Mouse (Mus musculus) lung, embryonic 16.5 days (tissue): ENCODE measurements around the gene Tjp1. TPM values are rescaled to one million over a fixed set of nuclear protein-coding genes. Genes with fewer than 3 reads are reported as not detected.

ENCODE experiments used
- ATAC-seq: fragments of 200-750 bp; cut with Nextera tagmentation; 2 replicates; pipeline ENCODE4 v1.8.0; 2017; ENCODE audit warnings: low read depth, mild to moderate bottlenecking, moderate library complexity
- H3K27ac ChIP-seq: fragments of 300-500 bp; sonication (generic); 2 replicates; pipeline ENCODE4 v1.5.1; 2014; ENCODE audit warnings: mild to moderate bottlenecking, control low read depth, low read length
- H3K27me3 ChIP-seq: fragments of 300-500 bp; sonication (generic); 2 replicates; pipeline ENCODE4 v1.6.1; 2014; ENCODE audit warnings: low read depth, low read length, mixed read lengths; ENCODE audit not compliant: control insufficient read depth, insufficient read depth
- H3K36me3 ChIP-seq: fragments of 300-500 bp; sonication (generic); 2 replicates; pipeline ENCODE4 v1.6.1; 2014; ENCODE audit warnings: low read length; ENCODE audit not compliant: control insufficient read depth, insufficient read depth
- H3K4me1 ChIP-seq: fragments of 300-500 bp; sonication (generic); replicated peaks from 2 replicates; pipeline ENCODE4 v1.6.1; 2014; ENCODE audit warnings: low read length, mixed read lengths; ENCODE audit not compliant: control insufficient read depth, insufficient read depth
- H3K4me2 ChIP-seq: fragments of 300-500 bp; sonication (generic); 2 replicates; pipeline ENCODE4 v1.6.1; 2014; ENCODE audit warnings: low read depth, low read length, control low read depth
- H3K4me3 ChIP-seq: fragments of 300-500 bp; sonication (generic); 2 replicates; pipeline ENCODE4 v1.5.1; 2014; ENCODE audit warnings: mild to moderate bottlenecking, low read length, control low read depth
- H3K9ac ChIP-seq: fragments of 300-500 bp; sonication (generic); 2 replicates; pipeline ENCODE4 v1.6.1; 2014; ENCODE audit warnings: low read length, control low read depth
- H3K9me3 ChIP-seq: fragments of 300-500 bp; sonication (generic); 2 replicates; pipeline ENCODE4 v1.6.1; 2016; ENCODE audit warnings: low read length; ENCODE audit not compliant: control insufficient read depth
- WGBS: fragments of 180-500 bp; shearing (Covaris S2); extraction: QIAGEN DNeasy Blood & Tissue Kit; methylation state at CpG from one replicate; pipeline ENCODE4 v1.1.7; 2014; 5-methylcytosine and 5-hydroxymethylcytosine counted together
- polyA plus RNA-seq: library from polyadenylated mRNA; unstranded; fragments of >200 nt; fragmentation: Nextera tagmentation; extraction: Ambion mirVana; gene quantifications from 2 replicates; pipeline ENCODE4 v1.2.1, GENCODE M21; 2015

Gene Tjp1
- polyA plus RNA-seq, 1 experiment from 2014 or later, result 41.1 TPM

DNA sequence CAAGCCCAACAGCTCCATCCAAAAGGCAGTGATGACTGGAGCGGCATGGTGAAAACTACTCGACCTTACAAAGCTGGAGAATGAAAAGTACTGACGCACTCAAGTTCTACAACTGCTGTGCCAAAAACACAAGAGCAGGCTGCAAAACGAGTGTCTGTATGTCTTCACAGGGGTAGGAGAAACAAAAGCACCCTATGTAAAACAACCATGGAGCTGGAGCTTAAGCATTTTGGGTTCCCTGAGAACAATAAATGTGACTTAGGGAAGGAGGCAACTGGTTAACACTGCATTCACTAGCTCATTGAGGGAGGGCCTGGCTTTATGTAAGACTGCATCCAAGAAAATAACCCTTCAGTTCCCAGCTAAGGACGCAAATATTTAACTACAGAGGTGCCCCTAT lies 158.5 kb downstream of the Tjp1 start:
- WGBS, result 11% methylated on average over 5 of the region's 5 CpGs
- peaks cover 24% of the 10 kb centered on the region for H3K4me1 ChIP-seq
- peak overlapping the region; percentile 50 for H3K9ac ChIP-seq
- peak overlapping the region; percentile 19 for H3K27ac ChIP-seq
- H3K4me3 ChIP-seq, result peak overlapping the region; percentile 45
- no peaks in the 10 kb centered on the region for H3K27me3 ChIP-seq
- no peaks in the 10 kb centered on the region for H3K9me3 ChIP-seq
- no peaks in the 10 kb centered on the region for H3K36me3 ChIP-seq
- ATAC-seq, result no peak
- peak overlapping the region; percentile 56 for H3K4me2 ChIP-seq

DNA sequence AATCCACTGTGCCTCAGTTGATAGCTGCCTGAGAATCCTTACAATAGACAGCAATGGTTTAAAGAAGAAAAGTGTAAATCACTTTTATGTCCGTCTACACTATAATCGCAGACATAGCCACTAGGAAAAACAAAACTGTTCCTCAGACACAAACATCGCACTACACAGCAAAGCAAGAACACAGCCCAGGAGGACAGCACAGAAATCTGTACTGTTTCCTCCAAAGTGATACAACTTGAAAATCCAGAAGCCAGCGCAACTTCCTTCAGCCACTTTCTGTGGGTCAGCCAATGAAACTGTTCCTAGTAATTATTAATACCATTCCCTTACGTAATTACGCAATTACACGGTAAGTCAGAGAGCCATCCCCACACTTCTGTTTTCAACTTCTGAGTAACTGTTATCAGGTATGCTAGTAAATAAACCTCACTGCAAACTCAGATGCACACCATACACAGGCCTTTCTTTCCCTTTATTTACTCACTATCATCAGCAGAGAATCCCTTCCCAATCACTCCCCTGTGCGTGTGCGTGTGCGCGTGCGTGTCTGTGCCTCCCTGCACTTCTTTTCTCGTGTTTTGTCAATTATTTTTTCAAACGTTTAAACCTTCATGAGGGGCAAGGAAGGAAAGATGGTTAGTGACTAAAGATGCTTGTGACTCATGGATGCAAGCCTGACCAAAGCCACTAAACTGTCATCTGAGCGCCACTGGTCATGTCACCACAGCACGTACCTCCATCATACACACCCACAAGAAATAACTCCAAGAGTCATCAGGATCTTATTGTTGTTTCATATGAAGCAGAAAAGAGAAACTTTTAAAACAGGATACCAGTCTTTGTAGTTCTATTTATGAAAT lies 160.0 kb downstream of the Tjp1 start:
- Histone ChIP-seq H3K9me3 (no peaks in the 10 kb centered on the region), H3K4me3 (peak overlapping the region; percentile 30), H3K27ac (no peak overlapping the region), H3K4me1 (peaks cover 31% of the 10 kb centered on the region), H3K4me2 (peak overlapping the region; percentile 56), H3K36me3 (no peaks in the 10 kb centered on the region), H3K27me3 (no peaks in the 10 kb centered on the region), H3K9ac (peak overlapping the region; percentile 43)
- no peak for ATAC-seq
- 57% methylated on average over 16 of the region's 16 CpGs for WGBS

DNA sequence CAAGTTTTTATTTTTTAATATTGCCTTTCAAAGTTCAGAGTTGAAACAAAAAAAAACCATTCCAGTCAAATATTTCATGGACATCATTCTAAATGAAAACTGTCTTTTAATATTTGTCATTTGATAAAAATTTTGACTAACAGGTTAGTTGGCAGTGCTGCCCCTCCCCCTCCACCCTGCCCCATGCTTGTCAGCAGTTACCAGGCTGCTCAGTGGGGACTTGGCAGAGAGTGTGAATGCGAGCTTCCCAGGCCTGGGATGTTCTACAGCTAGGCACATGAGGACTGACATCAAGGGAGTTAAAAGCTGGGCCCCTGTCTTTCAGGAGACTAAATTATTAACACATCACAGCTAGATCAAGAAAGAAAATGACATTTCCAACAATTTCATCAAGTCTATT lies 161.4 kb downstream of the Tjp1 start:
- H3K4me2 ChIP-seq, result no peak overlapping the region
- no peak for ATAC-seq
- WGBS, result 13% methylated on average over 1 of the region's 1 CpGs
- H3K9ac ChIP-seq, result no peak overlapping the region
- no peaks in the 10 kb centered on the region for H3K9me3 ChIP-seq
- no peak overlapping the region for H3K27ac ChIP-seq
- H3K36me3 ChIP-seq, result no peaks in the 10 kb centered on the region
- H3K27me3 ChIP-seq, result no peaks in the 10 kb centered on the region
- H3K4me3 ChIP-seq, result no peak overlapping the region
- peaks cover 33% of the 10 kb centered on the region for H3K4me1 ChIP-seq

DNA sequence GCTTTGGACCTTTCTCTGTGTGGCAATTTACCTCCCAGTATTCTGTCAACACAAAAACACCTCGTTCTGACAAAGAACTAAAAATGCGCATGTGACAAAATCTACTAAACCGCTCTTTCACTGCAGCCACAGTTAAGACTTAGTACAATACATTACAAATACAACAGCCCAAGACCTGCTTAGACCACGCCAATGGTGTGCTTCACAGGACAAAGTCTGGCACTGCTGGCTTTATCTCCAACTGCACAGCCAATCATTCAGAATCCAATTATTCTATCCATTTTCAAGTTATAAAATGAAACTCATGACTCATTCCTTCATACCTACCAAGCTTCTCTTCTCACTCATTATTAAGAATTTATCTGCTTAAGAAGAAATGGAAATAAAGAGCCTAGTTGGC lies 162.0 kb downstream of the Tjp1 start:
- Histone ChIP-seq H3K9me3 (no peaks in the 10 kb centered on the region), H3K27me3 (no peaks in the 10 kb centered on the region), H3K4me2 (no peak overlapping the region), H3K27ac (no peak overlapping the region), H3K36me3 (no peaks in the 10 kb centered on the region), H3K4me1 (peaks cover 35% of the 10 kb centered on the region), H3K4me3 (no peak overlapping the region), H3K9ac (no peak overlapping the region)
- no peak for ATAC-seq
- WGBS, result 82% methylated on average over 4 of the region's 4 CpGs

DNA sequence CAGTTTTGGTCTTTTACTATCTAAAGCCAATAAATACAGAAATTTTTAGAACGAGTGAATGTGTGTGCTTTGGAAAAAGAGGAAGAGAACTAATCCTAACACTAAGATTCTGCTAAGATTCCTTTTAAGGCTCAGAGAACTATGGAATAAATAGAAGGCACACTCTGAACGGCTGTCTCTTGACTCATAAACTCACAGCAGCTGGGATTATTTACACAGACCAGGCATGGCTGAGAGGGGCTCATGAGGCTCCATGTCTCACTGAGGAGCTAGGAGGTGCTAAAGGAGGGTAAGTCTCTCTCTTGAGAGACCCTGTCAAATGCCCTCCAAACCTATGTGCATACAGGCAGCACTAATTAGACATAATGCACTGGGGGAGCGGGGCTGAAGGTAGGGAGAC lies 167.3 kb downstream of the Tjp1 start:
- ATAC-seq, result peak; percentile 64; the same call in 1 of the 2 replicates
- Histone ChIP-seq H3K9ac (no peak overlapping the region), H3K4me3 (no peak overlapping the region), H3K9me3 (no peaks in the 10 kb centered on the region), H3K27me3 (no peaks in the 10 kb centered on the region), H3K36me3 (no peaks in the 10 kb centered on the region), H3K4me1 (peaks cover 50% of the 10 kb centered on the region), H3K4me2 (no peak overlapping the region), H3K27ac (peak overlapping the region; percentile 70)
- WGBS, result 37% methylated on average over 3 of the region's 3 CpGs

DNA sequence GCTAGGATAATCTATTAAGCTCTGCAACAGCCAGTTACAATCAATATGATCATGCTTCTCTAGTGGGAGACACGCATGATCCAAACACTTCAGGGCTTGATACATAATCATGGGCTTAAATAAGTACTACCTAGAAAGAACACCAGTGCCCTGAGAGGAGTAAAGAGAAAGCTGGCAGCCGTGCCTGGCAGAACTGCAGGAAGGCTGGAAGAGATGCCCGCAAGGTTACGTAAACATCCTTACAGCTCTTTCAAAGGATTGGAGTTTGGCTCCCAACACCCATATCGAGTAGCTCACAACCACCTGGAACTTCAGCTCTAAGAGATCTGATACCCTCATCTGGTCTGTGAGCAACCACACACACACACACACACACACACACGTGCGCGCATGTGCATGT lies 167.8 kb downstream of the Tjp1 start:
- Histone ChIP-seq H3K4me3 (no peak overlapping the region), H3K9me3 (no peaks in the 10 kb centered on the region), H3K4me1 (peaks cover 52% of the 10 kb centered on the region), H3K36me3 (no peaks in the 10 kb centered on the region), H3K27ac (no peak overlapping the region), H3K27me3 (no peaks in the 10 kb centered on the region), H3K9ac (no peak overlapping the region), H3K4me2 (no peak overlapping the region)
- peak; percentile 35; the same call in 1 of the 2 replicates for ATAC-seq
- 46% methylated on average over 8 of the region's 8 CpGs for WGBS

DNA sequence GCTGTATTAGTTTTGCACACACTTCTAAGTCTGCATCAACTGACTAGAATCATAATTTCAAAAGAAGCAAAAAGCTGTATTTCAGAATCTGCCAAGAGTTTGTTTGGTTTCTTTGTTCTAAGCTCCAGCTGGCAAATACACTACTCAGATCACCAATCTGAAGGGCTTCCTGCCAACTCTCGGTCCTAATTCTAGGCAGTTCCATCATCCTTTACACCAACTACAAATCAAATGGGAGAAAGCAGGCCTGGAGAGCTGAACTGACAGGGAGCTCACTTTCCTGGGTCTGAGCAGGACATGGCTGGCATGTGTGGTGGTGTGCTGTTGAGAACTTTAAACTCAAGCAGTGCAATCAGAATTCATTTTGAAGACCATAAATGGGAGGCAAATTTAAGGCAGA lies 170.0 kb downstream of the Tjp1 start:
- peak; percentile 74 for ATAC-seq
- H3K9me3 ChIP-seq, result no peaks in the 10 kb centered on the region
- H3K4me3 ChIP-seq, result no peak overlapping the region
- H3K36me3 ChIP-seq, result no peaks in the 10 kb centered on the region
- no peaks in the 10 kb centered on the region for H3K27me3 ChIP-seq
- H3K4me1 ChIP-seq, result peaks cover 44% of the 10 kb centered on the region
- WGBS, result 3% methylated on average over 1 of the region's 1 CpGs
- H3K27ac ChIP-seq, result peak overlapping the region; percentile 67
- H3K4me2 ChIP-seq, result no peak overlapping the region
- H3K9ac ChIP-seq, result peak overlapping the region; percentile 17; the same call in 1 of the 2 replicates

DNA sequence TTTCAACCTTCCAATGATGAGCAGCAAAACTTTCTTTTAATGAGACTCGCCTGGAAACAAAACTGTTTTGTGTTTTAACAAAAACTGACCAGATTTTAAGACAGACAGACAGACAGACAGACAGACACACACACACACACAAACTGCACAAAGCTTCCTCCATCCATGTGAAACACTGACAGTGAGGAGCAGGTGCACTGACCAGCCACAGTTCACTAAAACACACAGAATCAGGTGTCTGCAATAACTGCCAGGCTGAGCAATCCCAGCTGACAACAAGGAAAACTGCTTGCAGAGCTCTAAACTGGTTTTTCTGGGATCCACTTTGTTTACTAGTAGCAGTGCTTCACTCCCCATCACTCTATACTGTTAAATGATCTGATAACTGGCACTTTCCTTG lies 171.4 kb downstream of the Tjp1 start:
- 85% methylated on average over 1 of the region's 1 CpGs for WGBS
- Histone ChIP-seq H3K9ac (no peak overlapping the region), H3K9me3 (no peaks in the 10 kb centered on the region), H3K4me2 (no peak overlapping the region), H3K36me3 (peaks cover 2% of the 10 kb centered on the region; the same call in 1 of the 2 replicates), H3K27me3 (no peaks in the 10 kb centered on the region), H3K27ac (peak overlapping the region; percentile 3; the same call in 1 of the 2 replicates), H3K4me3 (no peak overlapping the region), H3K4me1 (peaks cover 40% of the 10 kb centered on the region)
- ATAC-seq, result no peak

DNA sequence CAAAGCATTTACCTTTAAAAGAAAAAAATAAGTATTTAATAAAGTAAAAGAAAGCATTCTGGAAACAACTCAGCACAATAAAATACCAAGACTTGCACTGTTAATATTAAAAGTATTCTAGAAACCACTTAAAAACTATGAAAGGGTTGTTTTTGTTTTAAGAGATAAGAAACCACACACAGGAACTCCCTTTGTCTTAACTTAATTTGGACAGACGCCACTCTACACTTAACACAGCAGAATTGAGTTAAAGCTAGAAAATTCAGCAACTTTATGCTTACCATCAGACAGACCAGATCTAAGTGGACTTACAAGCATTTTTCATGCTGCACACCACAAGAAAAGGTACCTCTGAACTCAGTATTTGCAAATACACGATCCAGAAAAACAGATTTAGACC lies 172.7 kb downstream of the Tjp1 start:
- Histone ChIP-seq H3K36me3 (peaks cover 2% of the 10 kb centered on the region; the same call in 1 of the 2 replicates), H3K9me3 (no peaks in the 10 kb centered on the region), H3K9ac (no peak overlapping the region), H3K27me3 (no peaks in the 10 kb centered on the region), H3K4me2 (0 out of 2 replicates have a peak overlapping the region, but pooled peaks have one; percentile 8), H3K4me1 (peaks cover 32% of the 10 kb centered on the region), H3K27ac (peak overlapping the region; percentile 66), H3K4me3 (no peak overlapping the region)
- WGBS, result 34% methylated on average over 2 of the region's 2 CpGs
- ATAC-seq, result no peak
